Mouse (Mus musculus) megakaryocyte-erythroid progenitor cell, adult 5-6 weeks (primary cell): ENCODE results near the gene Zfp444. TPM values are rescaled to one million over a fixed set of nuclear protein-coding genes. Genes with fewer than 3 reads are reported as not detected.
"Not testable (repeated sequence)": the region's sequence is repeated elsewhere in the genome, so short reads cannot be mapped to it uniquely, and the experiment has no call there.

Source experiments
- ATAC-seq: replicated peaks from 2 replicates; pipeline ENCODE4 v1.8.0; 2016; ENCODE audit warnings: mild to moderate bottlenecking, inconsistent platforms; ENCODE audit not compliant: severe bottlenecking, poor library complexity, low FRiP score, low TSS enrichment
- total RNA-seq, 2 experiments: library from RNA; stranded (forward) in 1 of 2; stranded (reverse) in 1 of 2; fragments of 200-1000, 215-1000 nt in 1 of 2; fragments of >200 nt in 1 of 2; fragmentation: Nextera tagmentation in 1 of 2; gene quantifications; 2 replicates each; pipeline ENCODE4 v1.2.3; 2014 to 2017

The Zfp444 gene
- total RNA-seq, 2 experiments from 2014 or later = 4.1 to 21.9 TPM

- ATAC-seq = peak; percentile 12
Measured at GRCm38 (mm10) chr7:6157479-6157878, 14.5 kb upstream of the Zfp444 start.

GRCm38 (mm10) chr7:6159604-6160003 is 12.4 kb upstream of the Zfp444 start:
- ATAC-seq = no peak

GRCm38 (mm10) chr7:6161541-6161940 is 10.5 kb upstream of the Zfp444 start:
- ATAC-seq = no peak

GRCm38 (mm10) chr7:6162172-6162571 is 9.9 kb upstream of the Zfp444 start:
- no peak for ATAC-seq

GRCm38 (mm10) chr7:6164671-6165070 is 7.4 kb upstream of the Zfp444 start:
- no peak for ATAC-seq

- ATAC-seq = no peak
Measured at GRCm38 (mm10) chr7:6169403-6169802, 2.6 kb upstream of the Zfp444 start.

- ATAC-seq = no peak
Measured at GRCm38 (mm10) chr7:6170391-6170790, 1.6 kb upstream of the Zfp444 start.

GRCm38 (mm10) chr7:6170871-6171270 is 1.2 kb upstream of the Zfp444 start:
- no peak for ATAC-seq

- peak; percentile 69 for ATAC-seq
Measured at GRCm38 (mm10) chr7:6171444-6172005, 501 bp upstream of the Zfp444 start.

GRCm38 (mm10) chr7:6172674-6173244 is 733 bp downstream of the Zfp444 start:
- peak; percentile 7; the same call in 1 of the 2 replicates for ATAC-seq

- ATAC-seq = no peak
Measured at GRCm38 (mm10) chr7:6173872-6174271, 1.8 kb downstream of the Zfp444 start.

- not testable (repeated sequence) for ATAC-seq
Measured at GRCm38 (mm10) chr7:6174365-6174987, 2.5 kb downstream of the Zfp444 start.

GRCm38 (mm10) chr7:6179013-6179412 is 7.0 kb downstream of the Zfp444 start:
- ATAC-seq = no peak

GRCm38 (mm10) chr7:6182882-6183281 is 10.9 kb downstream of the Zfp444 start:
- peak; percentile 85 for ATAC-seq

GRCm38 (mm10) chr7:6183802-6184201 is 11.8 kb downstream of the Zfp444 start:
- ATAC-seq = no peak

- ATAC-seq = no peak
Measured at GRCm38 (mm10) chr7:6184521-6184920, 12.5 kb downstream of the Zfp444 start.

- ATAC-seq = no peak
Measured at GRCm38 (mm10) chr7:6185391-6185790, 13.4 kb downstream of the Zfp444 start.

- no peak for ATAC-seq
Measured at GRCm38 (mm10) chr7:6186176-6186575, 14.2 kb downstream of the Zfp444 start.

GRCm38 (mm10) chr7:6186756-6187155 is 14.7 kb downstream of the Zfp444 start:
- ATAC-seq = no peak

GRCm38 (mm10) chr7:6189542-6189941 is 17.5 kb downstream of the Zfp444 start:
- no peak for ATAC-seq

GRCm38 (mm10) chr7:6191376-6191775 is 19.4 kb downstream of the Zfp444 start:
- ATAC-seq = peak; percentile 59
